Comparison of ENCODE assay signal across 9 mouse cellular contexts in the genomic region with DNA sequence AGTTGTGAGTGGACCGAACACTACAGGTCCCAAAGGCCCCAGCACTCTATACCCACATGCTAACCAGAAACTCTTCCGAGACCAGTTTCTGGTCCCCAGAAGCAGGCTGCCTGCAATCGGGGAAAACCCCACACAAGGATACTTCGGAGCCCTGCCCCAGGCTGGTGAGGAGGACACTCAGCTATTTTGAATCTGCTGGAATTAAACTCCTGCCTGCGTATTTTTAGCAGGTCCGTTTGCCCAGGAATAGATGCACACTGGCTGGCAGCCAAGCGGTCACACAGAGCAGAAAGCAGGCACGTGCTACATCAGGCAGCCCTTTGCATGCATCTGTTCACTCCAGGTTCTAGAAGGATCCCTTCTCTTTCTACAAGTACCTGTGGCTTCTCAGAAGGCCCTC. TPM values are rescaled to one million over a fixed set of nuclear protein-coding genes. Genes with fewer than 3 reads are reported as not detected.
DNase-seq lines count a peak whose midpoint lies in the region; ATAC-seq lines count a peak whose summit lies in the region.
"Had no signal": no experiment of that assay in that cellular context is flagged by ENCODE, and none has a peak within 500 bp of the region (broad histone marks: within the 10 kb centered on the region; RNA-seq: fewer than 3 reads in every experiment).

No protein-coding gene starts in this region.

- peaks cover 13% of the 10 kb centered on the region for H3K36me3 ChIP-seq in midbrain, embryonic 14.5 days (ENCODE audit: control insufficient read depth, insufficient read depth, low read length)
- H3K36me3 ChIP-seq in midbrain, embryonic 11.5 days (ENCODE audit: control insufficient read depth, insufficient read depth, low read length): peaks cover 5% of the 10 kb centered on the region
- peaks cover 23% of the 10 kb centered on the region for H3K36me3 ChIP-seq in embryonic facial prominence, embryonic 10.5 days (replicated peaks)
- H3K36me3 ChIP-seq in heart, embryonic 16.5 days (ENCODE audit: control insufficient read depth, insufficient read depth): peaks cover 11% of the 10 kb centered on the region

- no peak overlapping the region for H3K27ac ChIP-seq in midbrain, embryonic 14.5 days (replicated peaks; ENCODE audit: low read depth, low read length)
- H3K27ac ChIP-seq in midbrain, embryonic 11.5 days (ENCODE audit: low read depth, low read length): no peak overlapping the region
- H3K27ac ChIP-seq in embryonic facial prominence, embryonic 10.5 days (replicated peaks): 0 out of 2 replicates have a peak overlapping the region, but pooled peaks have one; percentile 79
- peak overlapping the region; percentile 98 for H3K27ac ChIP-seq in heart, embryonic 16.5 days (ENCODE audit: low read length)
- H3K27ac ChIP-seq: neural tube, embryonic 13.5 days had no signal

- H3K9ac ChIP-seq in midbrain, embryonic 14.5 days (replicated peaks; ENCODE audit: low read length): no peak overlapping the region
- no peak overlapping the region for H3K9ac ChIP-seq in midbrain, embryonic 11.5 days (ENCODE audit: low read length)
- H3K9ac ChIP-seq in heart, embryonic 16.5 days (ENCODE audit: low read length): peak overlapping the region; percentile 59

- H3K9me3 ChIP-seq in midbrain, embryonic 14.5 days (ENCODE audit: control insufficient read depth, low read length): no peaks in the 10 kb centered on the region
- H3K9me3 ChIP-seq in midbrain, embryonic 11.5 days (ENCODE audit: control insufficient read depth, low read length): no peaks in the 10 kb centered on the region
- H3K9me3 ChIP-seq in embryonic facial prominence, embryonic 10.5 days: no peaks in the 10 kb centered on the region
- H3K9me3 ChIP-seq in heart, embryonic 16.5 days (replicated peaks; ENCODE audit: control insufficient read depth, low read length): no peaks in the 10 kb centered on the region
- H3K9me3 ChIP-seq: neural tube, embryonic 13.5 days had no signal

- no peak overlapping the region for H3K4me2 ChIP-seq in midbrain, embryonic 14.5 days (ENCODE audit: low read length)
- no peak overlapping the region for H3K4me2 ChIP-seq in midbrain, embryonic 11.5 days
- H3K4me2 ChIP-seq in heart, embryonic 16.5 days (ENCODE audit: low read depth, low read length): peak overlapping the region; percentile 56
- H3K4me2 ChIP-seq: neural tube, embryonic 13.5 days had no signal

- 64% methylated on average over 8 of the region's 8 CpGs for WGBS in midbrain, embryonic 14.5 days
- 90% methylated on average over 8 of the region's 8 CpGs for WGBS in midbrain, embryonic 11.5 days
- 90% methylated on average over 8 of the region's 8 CpGs for WGBS in embryonic facial prominence, embryonic 10.5 days
- WGBS in heart, embryonic 16.5 days: 22% methylated on average over 8 of the region's 8 CpGs

- H3K27me3 ChIP-seq in midbrain, embryonic 14.5 days (ENCODE audit: control insufficient read depth, insufficient read depth, low read length): no peaks in the 10 kb centered on the region
- H3K27me3 ChIP-seq in midbrain, embryonic 11.5 days (ENCODE audit: control insufficient read depth, insufficient read depth, low read length): no peaks in the 10 kb centered on the region
- H3K27me3 ChIP-seq in embryonic facial prominence, embryonic 10.5 days (replicated peaks; ENCODE audit: low read depth, poor library complexity, severe bottlenecking): no peaks in the 10 kb centered on the region
- H3K27me3 ChIP-seq in heart, embryonic 16.5 days (ENCODE audit: control insufficient read depth, insufficient read depth, low read length): no peaks in the 10 kb centered on the region
- H3K27me3 ChIP-seq: neural tube, embryonic 13.5 days had no signal

- H3K4me1 ChIP-seq in midbrain, embryonic 14.5 days (ENCODE audit: control insufficient read depth, insufficient read depth, low read length): peaks cover 8% of the 10 kb centered on the region
- H3K4me1 ChIP-seq in midbrain, embryonic 11.5 days (ENCODE audit: control insufficient read depth, insufficient read depth, low read length): no peaks in the 10 kb centered on the region; the same call in 1 of the 2 replicates
- peaks cover 18% of the 10 kb centered on the region for H3K4me1 ChIP-seq in embryonic facial prominence, embryonic 10.5 days
- H3K4me1 ChIP-seq in heart, embryonic 16.5 days (ENCODE audit: control insufficient read depth, insufficient read depth, low read length): peaks cover 49% of the 10 kb centered on the region

- no peak for ATAC-seq in midbrain, embryonic 14.5 days (ENCODE audit: low FRiP score, low TSS enrichment)
- ATAC-seq in midbrain, embryonic 11.5 days (ENCODE audit: low FRiP score): no peak
- peak; percentile 85 for ATAC-seq in heart, embryonic 16.5 days (replicated peaks; ENCODE audit: extremely low read depth, insufficient read depth, low FRiP score)
- no peak for ATAC-seq in inflammation-experienced regulatory T-cells, adult 6 months

- peak; percentile 52 for DNase-seq in midbrain, embryonic 14.5 days
- DNase-seq in midbrain, embryonic 11.5 days (ENCODE audit: low spot score, missing footprints): no peak
- DNase-seq in embryonic facial prominence, embryonic 10.5 days (ENCODE audit: low spot score): no peak
- DNase-seq in left cerebral cortex, adult 9 months (ENCODE audit: low spot score in 2 of 2): peak; percentile 56 to 69
- DNase-seq in right cerebral cortex, postnatal 10 days (ENCODE audit: low spot score in 2 of 2): peak; percentile 82 to 84
- DNase-seq in thymus, postnatal 4 days: no peak

- H3K4me3 ChIP-seq in midbrain, embryonic 14.5 days (replicated peaks; ENCODE audit: low read depth, low read length): no peak overlapping the region
- H3K4me3 ChIP-seq in midbrain, embryonic 11.5 days (ENCODE audit: low read depth, low read length): no peak overlapping the region
- H3K4me3 ChIP-seq in embryonic facial prominence, embryonic 10.5 days: no peak overlapping the region
- peak overlapping the region; percentile 25; the same call in 1 of the 2 replicates for H3K4me3 ChIP-seq in heart, embryonic 16.5 days (ENCODE audit: low read length)
- H3K4me3 ChIP-seq: neural tube, embryonic 13.5 days had no signal

RNA-seq across cellular contexts. Expression of a gene that starts 15.1 kb away (rescaled TPM):
- polyA plus RNA-seq in midbrain, embryonic 14.5 days (2014; fragmentation: Nextera tagmentation; extraction: Ambion mirVana): 28.7 and 29.0 TPM in 2 replicates
- polyA plus RNA-seq in midbrain, embryonic 11.5 days (2014; fragmentation: Nextera tagmentation; extraction: Ambion mirVana): 13.0 and 13.6 TPM in 2 replicates
- polyA plus RNA-seq in embryonic facial prominence, embryonic 10.5 days (2016; fragmentation: Nextera tagmentation; extraction: Ambion mirVana): 16.9 and 17.1 TPM in 2 replicates
- 58.0 and 64.4 TPM in 2 replicates for polyA plus RNA-seq in heart, embryonic 16.5 days (2015; fragmentation: Nextera tagmentation; extraction: Ambion mirVana)
- polyA plus RNA-seq in inflammation-experienced regulatory T-cells, adult 6 months (2017; shearing (Covaris generic)): 1 to 10 TPM; 1.8 to 2.0 (median 2.0) TPM

Comparison
In these comparisons a context has a peak if more than half of its experiments do, and no peak if none do; other contexts are left out.
1. DNase-seq: peak in midbrain, embryonic 14.5 days (single experiment), left cerebral cortex, adult 9 months (2 of 2) and right cerebral cortex, postnatal 10 days (2 of 2); none in midbrain, embryonic 11.5 days (single experiment), embryonic facial prominence, embryonic 10.5 days (single experiment) and thymus, postnatal 4 days (single experiment).
2. H3K27ac ChIP-seq: peak in embryonic facial prominence, embryonic 10.5 days (single experiment) and heart, embryonic 16.5 days (single experiment); none in midbrain, embryonic 14.5 days (single experiment) and midbrain, embryonic 11.5 days (single experiment).